Mouse (Mus musculus) liver, embryonic 12.5 days (tissue): ENCODE measurements around the gene Slc22a1. TPM values are rescaled to one million over a fixed set of nuclear protein-coding genes. Genes with fewer than 3 reads are reported as not detected.

Source experiments
- ATAC-seq: fragments of 200-750 bp; cut with Nextera tagmentation; 2 replicates; pipeline ENCODE4 v1.8.0; 2017; ENCODE audit warnings: moderate number of reproducible peaks, mild to moderate bottlenecking, moderate library complexity
- H3K27ac ChIP-seq: fragments of 300-500 bp; sonication (generic); 2 replicates; pipeline ENCODE4 v1.5.1; 2016; ENCODE audit warnings: mild to moderate bottlenecking
- H3K27me3 ChIP-seq: fragments of 300-500 bp; sonication (generic); replicated peaks from 2 replicates; pipeline ENCODE4 v1.6.1; 2016; ENCODE audit warnings: mild to moderate bottlenecking, moderate library complexity
- H3K36me3 ChIP-seq: fragments of 300-500 bp; sonication (generic); 2 replicates; pipeline ENCODE4 v1.6.1; 2016; ENCODE audit warnings: mild to moderate bottlenecking, moderate library complexity
- H3K4me1 ChIP-seq: fragments of 300-500 bp; sonication (generic); 2 replicates; pipeline ENCODE4 v1.6.1; 2016
- H3K4me2 ChIP-seq: fragments of 300-500 bp; sonication (generic); 2 replicates; pipeline ENCODE4 v1.6.1; 2016; ENCODE audit warnings: mild to moderate bottlenecking, moderate library complexity
- H3K4me3 ChIP-seq: fragments of 300-500 bp; sonication (generic); 2 replicates; pipeline ENCODE4 v1.5.1; 2016; ENCODE audit warnings: mild to moderate bottlenecking, moderate library complexity
- H3K9ac ChIP-seq: fragments of 300-500 bp; sonication (generic); 2 replicates; pipeline ENCODE4 v1.6.1; 2016; ENCODE audit warnings: mild to moderate bottlenecking, moderate library complexity
- H3K9me3 ChIP-seq: fragments of 300-500 bp; sonication (generic); replicated peaks from 2 replicates; pipeline ENCODE4 v1.6.1; 2016; ENCODE audit warnings: mild to moderate bottlenecking, moderate library complexity
- WGBS: fragments of 180-500 bp; shearing (Covaris S2); methylation state at CpG from one replicate; pipeline ENCODE4 v1.1.7; 2016; ENCODE audit not compliant: insufficient replicate concordance; 5-methylcytosine and 5-hydroxymethylcytosine counted together
- polyA plus RNA-seq: library from polyadenylated mRNA; unstranded; fragments of >200 nt; fragmentation: Nextera tagmentation; extraction: Ambion mirVana; gene quantifications from 2 replicates; pipeline ENCODE4 v1.2.1, GENCODE M21; 2016

Gene Slc22a1
- not detected in 2 replicates for polyA plus RNA-seq

DNA sequence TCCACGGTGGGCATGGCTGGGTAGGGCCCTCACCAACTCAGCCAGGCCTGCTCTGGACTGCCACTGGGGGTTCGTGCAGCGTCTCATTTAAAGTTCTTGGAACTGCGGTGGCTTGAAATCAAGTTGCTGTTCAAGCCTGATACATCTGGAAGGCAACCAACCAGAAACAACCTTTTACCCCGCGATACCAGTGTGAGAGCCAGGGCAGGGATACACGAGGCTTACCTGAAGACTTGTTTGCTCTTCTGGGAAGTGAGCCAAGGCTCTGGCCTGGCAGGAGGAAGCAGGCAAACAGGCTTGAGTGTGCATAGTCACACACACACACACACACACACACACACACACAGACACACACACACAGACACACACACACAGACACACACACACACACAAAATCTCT, at the start of gene Slc22a1:
TSS of gene Slc22a1 (minus strand) at position 184 of the 400 bp plus-strand sequence.
- Histone ChIP-seq H3K9ac (no peak within 1 kb of the TSS), H3K27me3 (no peaks in the 10 kb centered on the region), H3K27ac (no peak within 1 kb of the TSS), H3K9me3 (no peaks in the 10 kb centered on the region), H3K4me3 (no peak within 1 kb of the TSS), H3K4me2 (no peak within 1 kb of the TSS), H3K4me1 (peaks cover 11% of the 10 kb centered on the region), H3K36me3 (no peaks in the 10 kb centered on the region)
- WGBS = 68% methylated on average over 7 of the region's 7 CpGs
- ATAC-seq = no peak

DNA sequence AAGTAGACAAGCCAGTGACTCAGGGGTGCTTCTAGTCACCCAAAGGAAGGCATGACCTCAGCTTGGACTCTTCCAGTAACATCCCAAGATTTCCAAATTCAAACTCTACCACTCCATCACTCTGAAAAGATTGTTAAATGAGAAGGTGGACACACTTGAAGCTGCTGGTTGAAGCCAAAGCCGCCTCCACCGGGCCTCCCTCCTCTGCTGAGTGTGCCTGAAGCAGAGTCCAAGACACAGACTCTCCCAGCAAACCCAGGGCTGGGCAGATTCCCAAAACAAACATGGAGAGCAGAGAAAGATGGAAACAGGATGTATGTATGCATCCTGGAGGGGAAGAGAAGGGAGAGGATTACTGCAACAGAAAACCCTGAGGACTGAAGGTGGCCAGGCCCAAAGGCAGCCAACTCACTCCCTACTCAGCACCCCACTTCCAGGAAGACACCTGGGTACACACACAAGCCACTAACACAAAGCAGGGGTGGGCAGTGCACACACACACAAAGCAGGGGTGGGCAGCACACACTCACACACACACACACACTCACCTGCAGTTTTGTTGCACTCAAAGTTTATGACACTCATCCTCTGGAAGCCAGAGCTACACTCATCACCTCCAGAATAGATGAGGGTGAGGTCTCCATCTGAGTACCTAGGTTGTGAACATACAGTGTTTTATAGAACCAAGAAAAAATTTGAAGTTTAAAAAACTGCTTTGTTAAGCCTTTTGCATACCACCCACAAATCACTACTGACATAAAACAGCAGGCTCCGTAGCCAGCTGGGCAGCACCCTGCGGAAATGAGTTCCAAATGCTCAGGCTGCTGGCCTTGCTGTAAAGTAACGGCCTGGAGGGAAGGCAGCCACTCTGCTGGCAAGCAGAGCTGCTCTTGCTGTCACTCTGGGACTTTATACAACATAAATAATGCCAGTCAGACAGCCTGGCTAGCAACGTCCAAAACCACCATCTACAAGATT, 49.4 kb upstream of the Slc22a1 start:
- no peak for ATAC-seq
- H3K27me3 ChIP-seq = 0 out of 2 replicates have a peak, but pooled peaks cover 4% of the 10 kb centered on the region
- 70% methylated on average over 6 of the region's 6 CpGs for WGBS
- H3K27ac ChIP-seq = peak overlapping the region; percentile 46
- H3K4me1 ChIP-seq = peaks cover 33% of the 10 kb centered on the region
- H3K4me2 ChIP-seq = no peak overlapping the region
- H3K4me3 ChIP-seq = no peak overlapping the region
- peaks cover 40% of the 10 kb centered on the region for H3K36me3 ChIP-seq
- no peak overlapping the region for H3K9ac ChIP-seq
- no peaks in the 10 kb centered on the region for H3K9me3 ChIP-seq

DNA sequence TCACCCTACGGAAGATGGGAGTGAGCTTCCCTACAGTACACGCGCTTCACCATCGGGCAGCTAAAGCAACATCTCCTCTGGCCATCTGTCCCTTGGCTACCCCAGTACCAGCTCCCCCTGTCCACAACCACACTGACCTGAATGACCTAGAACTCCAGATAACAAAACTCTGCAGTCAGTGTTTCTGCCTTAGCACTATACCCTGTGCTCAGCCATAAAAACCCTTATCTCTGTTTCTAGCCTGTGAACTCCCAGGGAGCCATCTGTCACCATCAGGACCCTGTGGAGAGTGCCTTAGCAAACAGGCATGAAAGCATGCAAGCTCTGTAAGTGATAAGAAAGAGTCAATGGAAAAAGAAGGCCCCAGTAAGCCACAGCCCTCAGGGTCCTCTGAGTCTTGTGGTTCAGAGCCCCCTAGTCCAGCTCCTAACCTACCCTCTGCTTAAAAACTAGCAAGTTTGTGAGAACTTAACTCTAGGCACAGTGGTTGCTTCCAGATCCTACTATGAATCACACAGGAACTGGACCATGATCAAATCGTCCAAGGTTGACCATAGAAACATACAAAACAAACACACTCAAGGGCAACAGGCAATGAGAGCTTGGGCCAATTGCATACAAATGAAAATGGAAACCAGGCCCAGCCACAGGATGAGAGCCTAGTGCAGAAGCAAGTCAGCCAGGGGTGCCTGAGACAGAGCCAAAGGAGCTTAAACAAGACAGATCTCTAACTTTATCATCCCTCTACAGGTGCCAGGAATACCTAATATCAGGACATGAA, 48.5 kb upstream of the Slc22a1 start:
- H3K4me3 ChIP-seq = no peak overlapping the region
- H3K9ac ChIP-seq = no peak overlapping the region
- H3K4me1 ChIP-seq = peaks cover 33% of the 10 kb centered on the region
- H3K4me2 ChIP-seq = peak overlapping the region; percentile 17; the same call in 1 of the 2 replicates
- 0 out of 2 replicates have a peak, but pooled peaks cover 4% of the 10 kb centered on the region for H3K27me3 ChIP-seq
- H3K36me3 ChIP-seq = peaks cover 38% of the 10 kb centered on the region
- no peaks in the 10 kb centered on the region for H3K9me3 ChIP-seq
- WGBS = 29% methylated on average over 5 of the region's 5 CpGs
- H3K27ac ChIP-seq = peak overlapping the region; percentile 46
- peak; percentile 94 for ATAC-seq

DNA sequence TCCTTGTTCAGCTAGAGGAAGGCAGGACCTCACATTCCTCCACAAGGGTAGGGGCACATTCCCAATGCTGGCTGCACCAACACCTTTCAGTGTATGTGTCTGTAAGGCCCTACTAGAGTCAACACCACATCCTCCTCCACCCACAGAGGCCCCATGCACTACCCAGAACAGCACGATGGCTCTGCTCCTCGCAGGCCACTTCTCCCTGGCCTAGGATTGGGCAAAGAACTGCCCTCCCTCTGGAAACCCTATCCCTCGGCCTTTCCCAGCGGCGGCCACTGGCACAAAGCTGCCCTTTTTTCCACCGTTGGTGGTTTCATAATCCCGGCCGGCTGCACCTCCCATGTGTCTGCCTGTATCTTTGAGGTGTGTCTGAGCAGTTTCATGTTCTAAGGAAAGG, 47.0 kb upstream of the Slc22a1 start:
- Histone ChIP-seq H3K36me3 (peaks cover 49% of the 10 kb centered on the region), H3K9me3 (no peaks in the 10 kb centered on the region), H3K9ac (no peak overlapping the region), H3K4me2 (no peak overlapping the region), H3K4me3 (no peak overlapping the region), H3K27me3 (0 out of 2 replicates have a peak, but pooled peaks cover 4% of the 10 kb centered on the region), H3K27ac (no peak overlapping the region), H3K4me1 (peaks cover 35% of the 10 kb centered on the region)
- ATAC-seq = no peak
- WGBS = 67% methylated on average over 8 of the region's 8 CpGs

DNA sequence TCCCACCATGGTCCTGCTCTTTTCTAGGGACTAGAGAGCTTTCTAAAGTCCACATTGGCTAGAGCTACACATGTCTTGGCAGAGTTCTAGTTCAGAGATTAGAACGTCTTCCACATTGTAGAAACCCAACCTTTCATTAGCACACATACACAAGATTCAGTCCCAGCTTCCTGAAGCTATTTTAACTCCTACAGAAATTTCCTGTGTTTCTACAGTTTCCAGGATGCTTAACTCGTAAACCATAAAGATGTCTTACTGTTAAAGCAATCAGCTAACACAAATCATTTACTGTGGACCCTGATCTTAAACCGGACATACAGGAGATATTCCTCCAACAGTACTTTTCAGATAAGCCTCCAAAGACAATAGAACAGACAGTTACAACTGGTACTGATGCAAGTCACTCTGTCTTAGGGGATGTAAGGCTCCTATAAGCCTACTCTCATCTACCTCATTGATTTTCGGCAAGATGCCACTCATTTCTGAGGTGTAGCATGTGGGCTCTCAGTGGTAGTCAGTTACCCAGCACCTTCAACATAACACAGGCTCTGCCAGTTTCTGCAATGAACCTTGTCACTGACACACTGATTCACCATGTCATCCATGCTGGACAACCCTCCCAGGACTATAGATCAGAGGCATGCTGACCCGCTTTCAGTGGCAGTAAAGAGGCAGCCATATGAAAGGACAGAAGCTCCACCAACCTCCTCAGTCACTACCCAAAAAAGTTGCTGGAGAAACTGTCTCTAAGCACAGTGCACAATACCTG, 45.7 kb upstream of the Slc22a1 start:
- Histone ChIP-seq H3K4me3 (no peak overlapping the region), H3K4me1 (peaks cover 34% of the 10 kb centered on the region), H3K27ac (no peak overlapping the region), H3K4me2 (no peak overlapping the region), H3K27me3 (0 out of 2 replicates have a peak, but pooled peaks cover 4% of the 10 kb centered on the region), H3K9me3 (no peaks in the 10 kb centered on the region), H3K36me3 (peaks cover 62% of the 10 kb centered on the region), H3K9ac (no peak overlapping the region)
- WGBS = 60% methylated on average over 5 of the region's 5 CpGs
- ATAC-seq = no peak

DNA sequence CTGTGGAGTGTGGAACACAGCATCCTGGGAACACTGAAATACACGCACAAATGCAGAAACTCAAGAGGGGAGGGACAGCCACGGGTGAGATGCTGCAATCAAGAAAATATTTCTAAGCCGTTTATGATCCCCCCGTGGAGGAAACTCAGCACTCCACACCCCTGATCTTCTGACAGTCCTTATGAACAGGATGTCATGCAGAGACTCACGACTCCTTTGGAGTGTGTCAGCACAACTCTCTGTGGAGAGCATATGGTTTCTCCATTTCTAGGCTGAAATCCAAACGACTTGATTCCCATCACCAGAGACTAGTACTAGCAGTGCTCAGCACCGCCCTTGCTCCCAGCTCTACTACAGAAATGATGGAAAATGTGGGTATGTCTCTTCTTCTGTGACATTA, 42.6 kb upstream of the Slc22a1 start:
- Histone ChIP-seq H3K9me3 (no peaks in the 10 kb centered on the region), H3K36me3 (peaks cover 78% of the 10 kb centered on the region), H3K4me3 (no peak overlapping the region), H3K4me1 (peaks cover 7% of the 10 kb centered on the region; the same call in 1 of the 2 replicates), H3K27ac (no peak overlapping the region), H3K27me3 (0 out of 2 replicates have a peak, but pooled peaks cover 4% of the 10 kb centered on the region), H3K4me2 (no peak overlapping the region), H3K9ac (no peak overlapping the region)
- 61% methylated on average over 7 of the region's 7 CpGs for WGBS
- no peak for ATAC-seq

DNA sequence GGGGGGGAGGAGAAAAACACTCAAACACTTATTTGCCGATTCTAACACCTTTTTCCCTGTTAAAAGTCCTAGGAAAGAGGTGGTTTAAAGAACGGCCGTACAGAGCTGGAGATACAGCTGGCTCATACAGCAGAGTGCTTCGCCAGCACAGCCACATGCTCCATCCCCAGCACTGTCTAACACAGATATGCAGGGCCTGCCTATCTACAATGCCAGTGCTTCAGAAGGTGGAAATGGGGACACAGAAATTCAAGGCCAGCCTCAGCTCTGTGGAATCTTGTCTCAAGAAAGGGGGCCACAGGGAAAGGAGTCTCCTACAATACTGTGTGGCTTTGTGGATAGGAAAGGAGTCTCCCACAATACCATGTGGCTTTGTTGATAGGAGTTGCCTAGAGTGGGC, 41.8 kb upstream of the Slc22a1 start:
- WGBS = 50% methylated on average over 4 of the region's 4 CpGs
- H3K9me3 ChIP-seq = no peaks in the 10 kb centered on the region
- ATAC-seq = peak; percentile 64
- H3K9ac ChIP-seq = no peak overlapping the region
- H3K27me3 ChIP-seq = 0 out of 2 replicates have a peak, but pooled peaks cover 4% of the 10 kb centered on the region
- peaks cover 81% of the 10 kb centered on the region for H3K36me3 ChIP-seq
- peaks cover 7% of the 10 kb centered on the region; the same call in 1 of the 2 replicates for H3K4me1 ChIP-seq
- no peak overlapping the region for H3K4me3 ChIP-seq
- H3K4me2 ChIP-seq = no peak overlapping the region
- no peak overlapping the region for H3K27ac ChIP-seq

DNA sequence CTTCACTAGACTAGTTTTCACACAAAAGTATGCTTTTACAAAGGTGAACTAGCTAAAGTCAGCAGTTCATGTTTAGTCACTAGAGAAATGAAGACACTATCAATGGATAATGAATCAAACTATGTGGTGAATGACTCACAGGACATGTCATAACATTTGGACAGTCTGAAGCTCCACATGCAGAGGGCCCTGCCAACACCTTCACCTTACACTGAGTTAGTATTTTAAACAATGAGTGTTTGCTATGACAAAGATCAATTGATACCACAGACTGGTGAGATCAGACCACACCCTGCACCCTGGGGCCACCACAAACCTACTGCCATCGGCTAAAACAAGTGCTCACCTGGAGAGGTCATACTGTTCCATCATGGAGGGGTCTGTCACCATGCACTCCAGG, 39.4 kb upstream of the Slc22a1 start:
- Histone ChIP-seq H3K4me2 (no peak overlapping the region), H3K9me3 (no peaks in the 10 kb centered on the region), H3K9ac (no peak overlapping the region), H3K27ac (no peak overlapping the region), H3K4me1 (peaks cover 7% of the 10 kb centered on the region; the same call in 1 of the 2 replicates), H3K36me3 (peaks cover 85% of the 10 kb centered on the region), H3K4me3 (no peak overlapping the region), H3K27me3 (no peaks in the 10 kb centered on the region)
- 40% methylated on average over 1 of the region's 1 CpGs for WGBS
- no peak for ATAC-seq

DNA sequence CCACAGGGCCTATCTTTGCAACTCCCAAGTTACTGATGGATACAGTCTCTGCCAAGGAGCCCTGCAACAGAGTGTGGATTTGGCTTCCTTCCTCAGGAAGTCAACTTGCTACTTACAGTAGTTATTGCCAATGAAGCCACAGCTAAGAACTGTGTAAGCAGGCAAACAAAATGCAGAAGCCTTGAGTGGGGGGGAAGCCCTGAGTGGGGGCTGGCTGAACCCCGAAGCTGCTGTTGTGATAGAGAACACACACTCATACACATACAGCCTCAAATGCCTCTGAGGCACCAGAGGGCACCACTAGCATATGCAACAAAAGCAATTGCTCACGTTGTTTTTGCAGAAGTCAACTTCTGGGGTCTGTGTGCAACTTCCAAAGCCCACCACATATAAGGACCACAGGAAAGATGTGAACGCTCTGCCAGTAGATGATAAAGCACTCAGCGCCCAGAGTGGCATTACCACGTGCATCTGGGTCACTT, 38.5 kb upstream of the Slc22a1 start:
- no peak overlapping the region for H3K9ac ChIP-seq
- no peak overlapping the region for H3K4me3 ChIP-seq
- ATAC-seq = no peak
- H3K36me3 ChIP-seq = peaks cover 86% of the 10 kb centered on the region
- H3K4me2 ChIP-seq = no peak overlapping the region
- H3K9me3 ChIP-seq = no peaks in the 10 kb centered on the region
- 48% methylated on average over 5 of the region's 5 CpGs for WGBS
- H3K27ac ChIP-seq = no peak overlapping the region
- no peaks in the 10 kb centered on the region for H3K27me3 ChIP-seq
- H3K4me1 ChIP-seq = peaks cover 7% of the 10 kb centered on the region; the same call in 1 of the 2 replicates

DNA sequence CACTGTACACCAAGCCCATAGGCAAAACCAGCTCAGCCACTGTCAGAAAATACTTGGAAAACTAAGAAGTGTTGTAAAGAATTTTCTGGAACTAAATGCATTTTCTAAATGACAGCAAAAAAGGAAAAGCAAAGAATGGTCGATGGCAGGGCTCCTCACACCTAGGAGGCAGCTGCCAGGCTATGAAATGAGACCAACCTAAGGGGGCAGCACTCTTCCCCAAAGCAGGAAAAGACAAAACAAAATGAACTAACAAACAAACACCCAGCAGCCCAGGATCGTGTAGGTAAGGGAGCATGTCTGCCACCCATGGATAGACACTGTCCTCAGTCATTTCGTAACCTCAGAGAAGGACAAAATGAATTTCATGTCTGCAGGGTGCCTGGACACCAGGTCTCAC, 37.4 kb upstream of the Slc22a1 start:
- ATAC-seq = no peak
- H3K9ac ChIP-seq = no peak overlapping the region
- 62% methylated on average over 3 of the region's 3 CpGs for WGBS
- peaks cover 88% of the 10 kb centered on the region for H3K36me3 ChIP-seq
- no peak overlapping the region for H3K27ac ChIP-seq
- no peak overlapping the region for H3K4me3 ChIP-seq
- peaks cover 7% of the 10 kb centered on the region; the same call in 1 of the 2 replicates for H3K4me1 ChIP-seq
- no peaks in the 10 kb centered on the region for H3K27me3 ChIP-seq
- no peaks in the 10 kb centered on the region for H3K9me3 ChIP-seq
- H3K4me2 ChIP-seq = no peak overlapping the region

DNA sequence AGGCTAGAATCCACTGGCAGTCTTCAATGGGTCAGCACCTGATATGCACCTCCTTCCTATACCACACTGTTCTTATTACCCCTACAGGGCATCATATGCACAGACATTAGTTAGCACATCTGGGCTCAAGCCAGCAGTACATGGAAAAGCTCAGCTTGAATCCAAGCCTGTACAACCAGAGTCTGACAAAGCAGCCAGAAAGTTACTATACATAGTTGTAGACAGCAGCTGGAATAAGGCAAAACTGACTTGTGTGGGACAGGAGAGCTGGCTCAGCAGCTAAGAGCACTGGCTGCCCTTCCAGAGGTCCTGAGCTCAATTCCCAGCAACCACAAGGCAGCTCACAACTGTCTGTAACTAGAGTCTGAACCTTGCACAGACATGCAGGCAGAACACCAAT, 36.6 kb upstream of the Slc22a1 start:
- Histone ChIP-seq H3K9me3 (no peaks in the 10 kb centered on the region), H3K9ac (no peak overlapping the region), H3K4me2 (no peak overlapping the region), H3K4me1 (peaks cover 3% of the 10 kb centered on the region; the same call in 1 of the 2 replicates), H3K27ac (no peak overlapping the region), H3K27me3 (no peaks in the 10 kb centered on the region), H3K4me3 (no peak overlapping the region), H3K36me3 (peaks cover 84% of the 10 kb centered on the region)
- ATAC-seq = no peak
